Mouse (Mus musculus) adrenal gland, adult 18-20 months (tissue): ENCODE data around the gene Tepp. TPM values are rescaled to one million over a fixed set of nuclear protein-coding genes. Genes with fewer than 3 reads are reported as not detected.
A peak's percentile ranks its signal among the peaks of the same experiment; 100 is the strongest.

Experiments
- DNase-seq, 2 experiments: peaks; one replicate each; pipeline ENCODE4 v3.0.0; 2021 to 2022; ENCODE audit warnings: low spot score in 2 of 2
- long read RNA-seq, 2 experiments: library from polyadenylated mRNA; stranded (forward); transcript quantifications; one replicate each; pipeline ENCODE4 v2.0.0; 2021
- total RNA-seq, 2 experiments: library from RNA; stranded (reverse); gene quantifications; 1 replicate in 1 of 2; 2 replicates in 1 of 2; pipeline ENCODE4 v1.2.3; 2021

Tepp gene
- 1 to 10 TPM in 1 of 2 experiments, under 1 TPM in 1; 0.64 to 1.3 TPM for total RNA-seq
- long read RNA-seq, experiment 1, partial matches to known transcripts, result 1 of 1 reads
- long read RNA-seq, experiment 1, other reads (novel, unspliced or antisense), result 0 of 1 reads
- long read RNA-seq, experiment 2, result 0 reads

DNA sequence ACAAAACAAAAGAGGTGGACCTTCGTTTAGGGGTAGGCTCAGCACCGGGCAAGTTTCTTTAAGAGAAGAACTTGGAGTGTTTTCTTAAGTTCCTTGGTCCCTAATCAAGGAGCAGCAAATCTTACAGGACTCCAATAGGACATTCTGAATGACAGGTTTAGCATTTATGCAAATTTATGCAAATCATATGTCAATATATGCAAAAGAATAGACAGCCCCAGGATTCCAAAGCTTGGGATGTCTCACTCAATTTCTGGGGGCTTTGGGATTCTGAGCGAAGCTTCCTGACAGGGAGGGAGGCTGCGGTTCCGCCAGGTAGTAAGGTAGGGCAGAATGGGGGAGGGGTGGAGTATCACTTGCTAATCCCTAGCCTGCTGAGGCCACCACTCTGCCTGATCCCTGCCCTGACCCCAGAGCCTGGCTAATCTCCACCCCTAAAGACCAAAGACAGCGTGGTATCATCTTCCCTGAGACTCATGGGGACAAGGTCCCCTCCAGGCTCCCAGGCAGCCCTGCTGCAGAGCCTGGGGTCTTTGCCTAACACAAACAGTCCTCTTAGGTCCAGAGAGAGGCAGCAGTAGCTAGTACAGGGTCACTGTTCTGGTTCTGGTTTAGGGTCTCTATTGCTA, at the start of gene Tepp:
Gene Tepp, plus strand, starts transcription at position 225 of the 629 bp plus-strand sequence.
- DNase-seq, result no peak

DNA sequence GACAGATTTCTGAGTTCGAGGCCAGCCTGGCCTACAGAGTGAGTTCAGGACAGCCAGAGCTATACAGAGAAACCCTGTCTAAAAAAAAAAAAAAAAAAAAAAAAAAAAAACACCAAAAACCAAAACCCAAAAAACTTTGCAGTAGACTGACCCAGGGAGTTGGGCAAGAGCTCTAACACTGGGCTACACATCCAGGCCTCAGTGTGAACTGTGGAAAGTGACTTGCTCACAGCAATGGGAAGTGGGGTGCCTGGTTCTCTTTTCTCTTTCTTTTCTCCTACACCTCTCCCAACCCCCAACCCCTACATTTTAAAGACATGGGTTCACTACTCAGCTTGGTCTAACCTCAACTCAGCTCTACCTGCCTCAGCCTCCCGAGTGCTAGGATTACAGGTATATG, 48.2 kb upstream of the Tepp start:
- no peak for DNase-seq

DNA sequence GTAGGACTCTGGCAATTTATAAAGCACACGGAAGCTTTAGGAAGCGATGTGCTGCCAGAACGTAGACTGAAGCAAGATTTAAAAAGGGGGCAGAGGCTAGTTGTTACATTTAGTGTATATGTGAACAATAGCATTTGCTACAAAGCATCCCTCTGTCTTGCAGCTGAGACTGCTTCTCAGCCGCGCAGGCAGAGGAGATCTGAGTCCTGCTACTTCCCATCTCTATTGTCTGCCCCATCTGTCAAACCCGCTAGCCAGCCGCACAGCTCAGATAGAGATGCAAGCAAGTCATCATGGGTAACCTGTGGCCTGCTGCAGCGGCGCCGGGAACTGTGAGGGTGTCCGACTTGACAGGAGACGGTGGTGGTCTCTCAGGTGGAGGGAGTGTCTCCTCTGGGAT, 39.9 kb upstream of the Tepp start:
- DNase-seq, result no peak

DNA sequence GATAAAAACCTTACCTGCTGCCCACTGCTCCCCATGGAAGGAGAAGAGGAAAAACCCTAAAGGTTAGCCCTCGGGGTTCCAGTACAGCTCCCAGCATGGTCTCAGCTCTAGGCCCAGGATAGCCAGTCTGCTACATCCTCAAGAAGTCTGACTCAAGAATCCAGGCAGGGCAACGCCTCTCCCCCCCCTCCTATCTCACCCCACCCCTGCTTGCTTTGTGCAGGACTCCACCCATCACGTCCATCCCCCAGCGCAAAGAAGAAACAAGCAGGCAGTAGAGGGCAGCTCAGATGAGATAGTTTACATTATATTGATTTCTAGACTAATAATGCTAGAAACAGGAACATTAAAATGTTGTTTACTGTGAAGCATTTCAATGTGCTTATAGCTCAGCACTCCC, 38.5 kb upstream of the Tepp start:
- no peak for DNase-seq

DNA sequence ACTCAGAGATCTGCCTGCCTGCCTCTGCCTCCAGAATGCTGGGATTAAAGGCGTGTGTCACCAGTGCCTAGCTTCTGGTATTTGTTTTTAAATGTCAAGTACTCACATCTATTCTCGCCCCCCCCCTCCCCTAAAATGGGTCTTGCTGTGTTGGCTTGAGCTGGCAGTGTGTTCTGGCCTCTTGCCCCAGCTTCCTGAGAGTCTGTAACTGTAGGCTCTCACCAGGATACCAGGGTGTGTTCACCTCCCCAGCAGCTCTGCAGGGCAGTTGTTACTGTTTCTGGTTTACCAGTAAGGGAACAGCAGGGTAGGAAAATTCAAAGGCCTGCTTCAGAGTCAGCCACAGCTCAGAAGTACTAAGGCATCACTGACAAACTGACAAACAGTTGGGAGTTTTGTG, 37.5 kb upstream of the Tepp start:
- no peak for DNase-seq

DNA sequence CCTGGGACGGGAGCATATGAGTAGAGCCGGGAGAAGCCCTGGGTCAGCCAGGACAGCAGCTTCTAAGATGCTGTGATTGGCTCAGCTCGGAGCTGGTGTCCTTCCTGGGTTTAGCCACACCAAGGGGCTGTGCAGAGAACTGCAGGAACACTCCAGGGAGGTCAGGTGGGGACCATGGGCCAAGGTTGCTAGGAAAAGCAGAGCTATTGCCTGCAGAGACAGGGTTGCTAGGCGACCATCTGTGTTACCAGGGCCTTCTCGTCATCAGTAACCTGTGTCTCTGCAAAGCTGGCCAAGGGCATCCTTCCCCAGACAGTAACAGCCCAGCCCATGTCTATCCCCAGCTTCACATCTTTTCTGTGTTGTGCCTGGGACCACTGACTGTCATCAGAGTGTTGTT, 28.9 kb upstream of the Tepp start:
- DNase-seq, result no peak

DNA sequence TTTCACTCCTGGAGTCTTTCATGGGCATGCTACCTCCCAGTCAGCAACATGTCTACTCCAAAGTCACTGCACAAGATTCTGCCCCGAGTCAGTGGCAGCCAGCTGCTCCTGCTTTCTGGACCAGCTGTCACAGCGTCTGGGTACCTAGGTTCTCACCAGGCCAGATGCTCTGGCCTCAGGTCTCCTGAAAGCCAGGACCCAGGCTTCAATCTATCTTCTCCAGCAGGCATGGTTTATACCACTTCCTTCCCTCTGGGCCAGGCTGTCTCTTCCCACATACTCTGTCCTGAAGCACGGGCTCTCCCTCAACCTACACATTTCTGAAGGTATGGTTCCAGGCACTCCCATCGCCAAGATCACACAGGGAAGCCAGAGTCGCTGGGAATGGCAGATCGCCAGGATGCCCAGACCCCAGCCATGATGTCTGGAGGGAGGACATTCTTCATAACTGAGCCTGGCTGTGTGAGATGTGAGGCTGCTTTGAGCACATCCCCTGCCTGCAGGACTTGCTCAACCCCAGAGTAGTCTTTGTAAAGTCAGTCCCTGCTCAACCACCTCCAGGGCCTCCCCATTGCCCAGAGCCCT, 21.2 kb upstream of the Tepp start:
- no peak for DNase-seq

DNA sequence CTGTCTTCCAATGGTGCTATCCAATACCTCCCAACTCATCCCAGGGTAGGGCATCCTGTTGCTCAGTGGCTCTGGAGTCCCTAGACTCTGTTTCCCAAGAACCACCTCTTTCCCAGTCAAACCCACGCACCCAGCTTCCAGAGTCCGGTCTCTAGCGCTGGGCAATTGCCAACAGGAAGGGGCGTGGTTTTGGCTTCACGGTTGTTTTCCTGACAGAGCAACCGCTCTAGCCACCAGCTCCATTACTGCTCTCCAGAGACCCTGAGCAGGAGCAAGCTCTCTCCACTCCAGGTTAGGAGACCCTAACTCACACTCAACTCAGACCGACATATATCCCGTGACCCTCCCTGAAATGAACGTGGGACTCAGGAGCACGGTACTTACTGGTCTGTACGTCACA, 17.2 kb upstream of the Tepp start:
- DNase-seq, result peak; percentile 65 to 76

DNA sequence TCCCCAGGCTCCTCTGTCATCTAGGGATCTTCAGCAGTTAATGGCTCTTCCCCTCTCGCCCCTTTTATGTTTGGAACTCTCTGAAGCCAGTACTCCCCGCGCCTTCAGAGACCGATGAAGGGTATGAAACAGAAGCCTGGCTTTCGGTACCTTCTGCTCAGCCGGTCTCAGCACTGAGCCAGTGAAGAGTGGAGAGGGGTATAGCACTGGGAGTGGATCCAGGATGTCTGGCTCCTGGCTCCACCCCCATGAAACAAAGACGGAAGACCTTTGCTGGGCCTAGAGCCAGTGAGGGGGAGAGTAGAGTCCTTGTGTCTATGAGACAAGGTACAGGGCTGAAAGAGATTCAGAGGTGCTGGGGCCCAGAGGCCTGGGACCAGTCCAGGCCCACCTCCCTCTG, 16.5 kb upstream of the Tepp start:
- DNase-seq, result no peak

DNA sequence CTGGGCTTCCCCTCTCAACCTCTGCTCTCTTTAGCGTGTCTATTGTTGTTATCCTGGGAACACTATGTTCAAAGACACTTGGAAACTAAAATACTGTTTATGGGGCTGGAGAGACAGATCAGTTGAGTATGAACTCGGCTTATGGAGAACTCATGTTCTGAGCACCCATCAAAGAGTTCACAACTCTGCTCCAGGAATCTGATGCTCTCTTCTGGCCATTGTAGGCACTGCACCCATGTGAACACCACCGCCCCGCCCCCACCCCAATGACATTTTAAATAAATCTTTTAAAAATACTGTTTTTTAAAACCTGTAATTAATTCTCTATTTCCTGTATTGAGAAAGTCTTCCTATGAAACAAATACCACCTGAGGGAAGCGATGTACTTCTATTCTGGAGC, 8.0 kb upstream of the Tepp start:
- no peak for DNase-seq

DNA sequence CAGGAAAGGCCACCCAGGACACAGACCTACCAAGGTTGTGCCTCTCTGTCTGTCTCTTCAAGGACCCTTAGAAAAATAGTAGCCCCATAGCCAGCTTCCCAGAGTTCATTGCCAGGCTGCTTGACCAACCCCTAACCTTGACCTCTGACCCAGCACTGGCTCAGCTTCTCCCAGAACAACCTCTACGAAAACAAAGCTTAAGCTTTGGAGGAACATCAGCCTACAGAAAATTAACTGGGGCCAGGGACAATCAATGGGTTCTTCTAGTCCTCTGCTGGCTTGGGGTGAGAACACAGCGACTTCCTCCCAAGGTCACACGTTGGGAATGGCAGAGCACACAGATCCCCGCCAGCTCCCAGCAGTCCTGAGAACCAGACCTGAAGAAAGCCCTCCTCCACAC, 4.8 kb upstream of the Tepp start:
- DNase-seq, result no peak

DNA sequence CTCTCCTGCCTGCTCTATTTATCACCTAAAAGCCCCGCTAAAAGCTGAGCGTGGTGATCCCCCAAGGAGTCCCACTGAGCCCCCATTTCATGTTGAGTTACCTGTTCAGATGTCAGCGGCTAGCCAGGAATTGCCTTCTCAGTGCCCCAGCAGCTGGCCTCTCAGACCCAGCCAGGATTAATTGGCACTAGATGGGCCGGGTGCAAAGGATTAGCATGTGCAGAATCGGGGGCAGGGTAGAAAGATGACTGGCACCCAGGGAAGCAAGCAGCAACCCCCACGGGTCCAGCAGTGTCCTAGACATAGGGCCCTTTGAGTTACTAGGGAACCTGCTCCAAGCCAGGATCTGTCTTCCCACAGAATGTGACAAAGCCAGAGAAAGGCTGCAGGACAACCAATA, 3.9 kb upstream of the Tepp start, which contains the start of gene Cngb1:
Gene Cngb1, minus strand, starts transcription at position 155 of the 400 bp plus-strand sequence.
- DNase-seq, result no peak

DNA sequence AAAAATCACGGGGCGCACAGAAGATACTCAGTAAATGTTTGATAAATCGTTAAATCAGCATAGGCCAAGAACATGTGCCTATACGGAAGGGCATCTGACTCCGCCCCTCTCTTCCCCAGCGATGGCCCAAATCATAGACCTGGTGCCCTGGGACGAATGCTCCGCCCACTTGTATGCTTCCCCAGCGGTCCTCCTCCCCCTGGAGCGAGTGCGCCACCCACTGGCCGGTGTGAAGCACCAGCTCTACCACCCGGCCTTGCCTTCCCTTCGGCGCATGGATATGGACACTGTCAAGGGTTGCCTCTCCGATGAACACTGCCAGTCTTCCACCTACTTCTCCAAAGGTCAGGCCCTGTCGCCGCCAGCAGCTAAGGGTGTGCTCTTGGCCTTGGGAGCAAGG, 2.5 kb downstream of the Tepp start:
- DNase-seq, result peak; percentile 52 to 53

DNA sequence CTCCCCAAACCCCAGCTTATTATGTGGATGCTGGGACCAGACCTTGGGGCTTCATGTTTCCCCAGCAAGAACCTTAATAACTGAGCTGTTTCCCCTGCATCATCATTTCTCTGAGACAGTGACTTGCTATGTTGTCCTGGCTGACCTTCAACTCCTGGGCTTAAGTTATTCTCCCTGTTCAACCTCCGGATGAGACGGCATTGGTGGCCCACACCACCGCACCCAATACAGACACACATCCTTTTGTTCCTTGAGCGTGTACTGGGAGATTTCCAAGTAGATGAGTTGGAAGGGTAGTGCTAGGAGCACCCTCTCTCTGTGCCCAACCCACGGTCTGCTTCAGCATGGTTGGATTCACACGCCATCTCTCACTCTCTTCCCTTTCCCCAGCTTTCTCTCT, 3.5 kb downstream of the Tepp start:
- DNase-seq, result no peak

DNA sequence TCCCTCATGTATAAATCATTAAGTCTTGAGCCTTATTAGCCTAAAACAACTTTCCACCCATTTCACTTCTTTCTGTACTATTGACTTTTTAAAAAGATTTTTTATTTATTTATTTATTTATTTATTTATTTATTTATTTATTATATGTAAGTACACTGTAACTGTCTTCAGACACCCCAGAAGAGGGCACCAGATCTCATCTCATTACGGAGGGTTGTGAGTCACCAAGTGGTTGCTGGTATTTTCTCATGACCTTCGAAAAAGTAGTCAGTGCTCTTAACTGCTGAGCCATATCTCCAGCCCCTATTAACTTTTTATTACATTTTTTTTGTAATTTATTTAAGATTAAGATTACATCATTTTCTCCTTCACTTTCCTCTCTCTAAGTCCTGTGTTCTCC, 4.3 kb downstream of the Tepp start:
- no peak for DNase-seq

DNA sequence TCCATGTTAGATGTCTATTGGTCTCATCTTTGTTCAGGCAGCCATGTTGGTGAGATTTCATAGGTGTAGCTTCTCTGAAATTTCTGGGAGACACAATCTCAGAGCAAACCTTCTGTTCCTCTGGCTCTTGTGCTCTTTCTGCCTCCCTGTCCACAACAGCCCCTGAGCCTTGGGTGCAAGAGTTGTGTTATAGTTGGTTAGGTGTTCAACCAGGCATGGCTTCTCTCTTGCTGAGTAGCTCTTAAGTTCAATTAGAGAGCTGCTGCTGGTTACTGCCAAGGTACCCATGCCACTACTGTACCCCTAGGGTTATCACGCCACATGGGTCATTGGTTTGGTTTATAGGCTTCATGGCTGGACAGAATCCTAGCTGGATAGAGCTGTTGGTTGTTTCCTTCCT, 5.0 kb downstream of the Tepp start:
- DNase-seq, result no peak

DNA sequence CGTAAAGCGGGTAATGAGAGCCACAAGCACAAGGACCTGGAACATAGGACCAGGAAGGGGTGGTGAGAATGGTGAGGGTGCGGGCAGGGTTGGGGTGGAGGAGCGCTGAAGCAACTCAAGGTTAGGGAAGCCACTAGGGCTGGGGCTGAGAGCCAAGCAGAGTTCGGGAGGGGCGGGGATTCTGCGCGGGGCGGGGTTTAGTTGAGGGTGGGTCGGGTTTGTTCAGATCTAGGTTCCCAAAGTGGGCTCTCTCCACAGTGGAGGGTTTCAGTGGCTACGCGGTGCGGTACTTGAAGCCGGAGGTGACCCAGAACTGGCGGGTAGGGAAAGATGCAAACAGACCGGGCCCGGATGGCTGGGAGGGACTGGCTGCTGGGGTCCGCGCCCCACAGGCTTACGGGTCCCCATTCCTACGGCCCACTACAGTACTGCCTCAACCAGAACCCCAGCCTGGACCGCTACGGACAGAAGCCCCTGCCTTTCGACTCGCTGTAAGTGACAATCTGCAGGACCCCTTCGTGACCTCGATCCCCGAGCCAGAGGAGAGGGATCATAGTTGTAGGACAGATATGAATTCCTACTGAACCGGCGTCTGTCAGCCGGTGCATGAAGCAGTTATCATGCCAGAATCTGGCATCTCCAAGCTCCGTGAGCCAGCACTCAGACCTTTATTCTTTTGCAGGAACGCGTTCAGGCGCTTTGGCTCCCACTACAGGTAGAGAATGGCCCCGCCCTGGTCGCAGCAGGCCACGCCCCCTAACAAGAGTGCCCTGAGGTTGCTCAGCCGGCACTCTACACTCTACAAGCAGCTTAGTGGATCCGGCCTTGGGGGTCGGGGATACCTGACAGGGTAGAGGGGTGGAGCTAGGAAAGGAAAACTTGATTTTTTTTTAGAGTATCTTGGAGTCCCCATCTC, 10.1 kb downstream of the Tepp start:
- DNase-seq, result peak; percentile 53 to 58

DNA sequence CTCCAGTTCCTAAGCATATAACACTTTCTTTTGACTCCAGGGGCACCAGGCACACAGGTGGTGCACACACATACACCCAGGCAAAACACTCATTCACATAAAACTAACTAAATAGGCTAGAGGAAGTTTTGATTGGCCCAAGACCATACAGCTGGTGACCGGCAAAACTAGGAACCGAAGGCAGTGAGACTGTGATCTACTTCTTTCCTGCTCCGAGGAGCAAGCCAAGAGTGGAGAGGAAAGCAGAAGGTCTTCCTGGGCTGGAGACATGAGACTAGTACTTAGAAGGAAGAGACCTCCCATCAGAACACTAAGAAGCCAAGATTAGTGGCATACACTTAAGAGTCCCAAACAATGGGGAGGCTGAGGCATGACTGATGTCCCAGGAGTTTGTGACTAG, 12.8 kb downstream of the Tepp start:
- no peak for DNase-seq

DNA sequence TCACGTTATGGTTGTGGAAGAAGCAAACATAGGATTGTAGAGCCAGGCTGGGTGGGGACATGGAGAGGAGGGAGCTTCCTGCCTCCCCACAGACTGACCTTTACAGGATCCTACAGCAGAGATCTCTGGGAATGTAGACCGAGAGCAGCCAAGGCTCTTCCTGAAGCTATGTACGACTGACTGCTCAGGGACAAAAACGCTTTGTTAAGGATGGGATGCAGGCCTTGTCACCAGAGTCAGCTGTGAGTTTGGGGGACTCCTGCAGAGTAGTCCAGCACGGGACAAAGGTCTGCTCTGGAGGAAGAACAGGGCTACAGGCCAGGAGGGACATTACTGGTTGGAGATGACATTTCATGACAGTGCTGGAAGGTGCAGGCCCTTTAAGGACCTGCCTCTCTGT, 14.3 kb downstream of the Tepp start:
- no peak for DNase-seq

DNA sequence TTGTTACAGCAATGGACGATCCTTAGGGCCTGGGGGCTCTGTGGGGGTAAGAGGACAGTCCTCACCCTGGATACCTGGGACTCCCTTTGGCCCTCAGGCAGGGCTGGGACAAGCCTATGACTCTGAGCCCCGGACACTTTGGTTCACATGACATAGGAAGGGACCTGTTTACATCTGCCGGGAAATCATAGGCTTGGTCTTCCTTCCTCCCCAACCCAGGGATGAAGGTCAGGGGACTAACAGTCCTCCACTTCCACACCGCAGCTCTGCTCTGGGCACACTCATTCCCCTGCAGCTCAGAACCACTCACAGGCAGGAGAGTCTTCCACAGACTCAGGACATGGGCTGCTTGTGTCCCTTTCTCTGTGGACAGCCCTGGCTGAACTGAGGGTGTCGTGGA, 16.5 kb downstream of the Tepp start:
- no peak for DNase-seq

DNA sequence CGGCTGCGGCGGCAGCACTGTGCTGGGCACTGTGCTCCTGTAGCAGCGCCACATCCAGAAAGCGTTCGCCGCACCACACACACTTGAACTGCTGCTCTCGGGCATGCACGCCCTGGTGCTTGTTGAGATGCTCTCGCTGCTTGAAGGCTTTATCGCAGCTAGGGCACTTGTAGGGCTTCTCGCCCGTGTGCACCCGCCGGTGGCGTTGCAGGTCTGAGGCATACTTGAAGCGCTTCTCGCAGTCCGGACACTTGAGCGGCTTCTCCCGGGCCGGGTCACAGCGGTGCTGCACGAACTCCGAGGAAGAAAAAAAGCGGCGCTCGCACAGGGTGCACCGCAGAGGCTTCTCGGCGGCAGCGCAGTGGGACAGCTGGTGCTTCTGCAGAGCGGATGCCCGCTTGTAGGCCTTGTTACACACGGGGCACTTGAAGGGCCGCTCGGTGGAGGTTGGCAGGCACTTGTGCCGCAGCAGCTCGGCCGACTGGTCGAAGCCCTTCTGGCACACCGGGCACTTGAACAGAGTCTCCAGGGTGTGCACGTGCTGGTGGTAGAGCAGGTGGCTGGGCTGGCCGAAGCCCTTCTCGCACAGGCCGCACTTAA, 17.6 kb downstream of the Tepp start:
- no peak for DNase-seq

DNA sequence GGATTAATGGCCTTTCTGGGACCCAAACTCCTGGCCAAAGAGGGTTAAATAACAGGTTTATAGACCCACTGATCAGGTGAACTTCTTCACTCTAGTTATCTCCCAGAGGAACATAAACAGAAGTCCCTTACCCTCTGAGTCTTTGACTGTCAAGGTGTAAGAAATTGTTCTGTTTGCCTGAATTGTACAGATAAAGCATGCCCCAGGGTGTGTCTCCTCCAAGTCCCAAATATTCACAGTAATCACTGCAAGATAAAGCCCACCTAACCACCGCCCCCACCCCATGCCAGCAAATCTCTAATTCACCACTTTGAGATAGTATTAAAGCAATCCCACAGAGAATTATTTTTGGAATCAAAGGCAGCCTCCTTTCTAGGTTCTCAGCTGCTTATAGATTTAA, 20.0 kb downstream of the Tepp start:
- DNase-seq, result no peak
